Mouse (Mus musculus): Measurements from ENCODE around the gene Zmynd10.

GRCm38 (mm10) chr9:107543299-107543698, 3.8 kb upstream of the Zmynd10 start:
- TF ChIP-seq CTCF (IDR thresholded peaks at IDR 0.05; ENCODE audit: low read depth, low read length): no peak
- no peak for TF ChIP-seq GATA1 (IDR thresholded peaks at IDR 0.05; ENCODE audit: borderline replicate concordance, low read length)
- TF ChIP-seq POLR2AphosphoS5 (IDR thresholded peaks at IDR 0.05; ENCODE audit: insufficient replicate concordance, low read depth, low read length): no peak
- no peak for TF ChIP-seq GATA2 (IDR thresholded peaks at IDR 0.05; ENCODE audit: borderline replicate concordance, low read depth, low read length)
- no peak for TF ChIP-seq TAL1 (conservative IDR thresholded peaks at IDR 0.05; ENCODE audit: low read depth, low read length)
